In genomic region chr6:54680891-54681745, GRCm38 (mm10) we compare ENCODE assay signal across 8 mouse cellular contexts. TPM values are rescaled to one million over a fixed set of nuclear protein-coding genes. Genes with fewer than 3 reads are reported as not detected.
A peak's percentile ranks its signal among the peaks of the same experiment; 100 is the strongest.
DNase-seq lines count a peak whose midpoint lies in the region; ATAC-seq and TF ChIP-seq lines count a peak whose summit lies in the region.

TSS of gene Mturn (plus strand) at chr6:54681624.

- peak; percentile 97 for ATAC-seq in hindbrain, postnatal 0 days

- peak within 1 kb of the TSS; percentile 88 for H3K4me3 ChIP-seq in gastrocnemius, adult 2 months
- H3K4me3 ChIP-seq in hindbrain, postnatal 0 days (ENCODE audit: low read length), result peak within 1 kb of the TSS; percentile 95
- peak within 1 kb of the TSS; percentile 99 for H3K4me3 ChIP-seq in megakaryocyte, embryonic 14.5 days (replicated peaks)

- no peak for TF ChIP-seq CTCF in gastrocnemius, adult 2 months (IDR thresholded peaks at IDR 0.05)
- TF ChIP-seq CTCF in hindbrain, postnatal 0 days (IDR thresholded peaks at IDR 0.05; ENCODE audit: low read depth), result no peak

- H3K27ac ChIP-seq in gastrocnemius, adult 2 months, result peak within 1 kb of the TSS; percentile 90
- H3K27ac ChIP-seq in hindbrain, postnatal 0 days, result peak within 1 kb of the TSS; percentile 72

- no peaks in the 10 kb centered on the region for H3K27me3 ChIP-seq in hindbrain, postnatal 0 days (ENCODE audit: insufficient read depth, low read length)
- peaks cover 57% of the 10 kb centered on the region for H3K27me3 ChIP-seq in megakaryocyte, embryonic 14.5 days (replicated peaks)

- WGBS in hindbrain, postnatal 0 days, result 3% methylated on average over 47 of the region's 48 CpGs

- intact Hi-C loops in gastrocnemius, adult 2 months (cut with DNase I), result loop anchor here (1.0 kb wide), 1 partner anchor 86 kb away; the partner anchor contains the start of gene Plekha8

- no peaks in the 10 kb centered on the region for H3K9me3 ChIP-seq in hindbrain, postnatal 0 days (ENCODE audit: low read length)
- 0 out of 2 replicates have a peak, but pooled peaks cover 8% of the 10 kb centered on the region for H3K9me3 ChIP-seq in megakaryocyte, embryonic 14.5 days

- no peaks in the 10 kb centered on the region for H3K36me3 ChIP-seq in hindbrain, postnatal 0 days (ENCODE audit: insufficient read depth, low read length)
- no peaks in the 10 kb centered on the region for H3K36me3 ChIP-seq in megakaryocyte, embryonic 14.5 days (replicated peaks; ENCODE audit: low read length)

- H3K4me2 ChIP-seq in hindbrain, postnatal 0 days (ENCODE audit: low read depth, low read length), result peak within 1 kb of the TSS; percentile 89

- H3K9ac ChIP-seq in hindbrain, postnatal 0 days (replicated peaks; ENCODE audit: low read length), result peak within 1 kb of the TSS; percentile 84

- DNase-seq in WW6 (ENCODE audit: low read depth, low spot score), result peak; percentile 74
- peak; percentile 92 to 98 for DNase-seq in cerebellum, postnatal 4 days (ENCODE audit: low spot score in 2 of 2)
- DNase-seq in gastrocnemius, adult 2 months, result peak; percentile 100
- DNase-seq in hindbrain, postnatal 0 days (ENCODE audit: low spot score), result peak; percentile 96
- peak; percentile 94 to 96 for DNase-seq in left cerebral cortex, adult 8-10 months (ENCODE audit: low spot score in 2 of 2)
- DNase-seq in right cerebral cortex, postnatal 10 days (ENCODE audit: low spot score in 2 of 2), result peak; percentile 98 to 99
- peak; percentile 100 for DNase-seq in urinary bladder, postnatal 25 days (ENCODE audit: low spot score)

- no peaks in the 10 kb centered on the region; the same call in 1 of the 2 replicates for H3K4me1 ChIP-seq in hindbrain, postnatal 0 days (ENCODE audit: insufficient read depth, low read length)
- H3K4me1 ChIP-seq in megakaryocyte, embryonic 14.5 days, result peaks cover 44% of the 10 kb centered on the region

RNA-seq across cellular contexts. Expression of gene Mturn, which starts in this region (rescaled TPM):
- total RNA-seq in gastrocnemius, adult 2 months (2021), result 1 to 10 TPM; 6.3 to 9.8 TPM
- total RNA-seq in hindbrain, postnatal 0 days (2014; rRNA removed), result 148 TPM in 2 replicates
- 67.9 and 72.5 TPM in 2 replicates for polyA plus RNA-seq in hindbrain, postnatal 0 days (2015; fragmentation: Nextera tagmentation; extraction: Ambion mirVana)
- 10 to 100 TPM; 87.9 to 99.9 (median 93.6) TPM for total RNA-seq in left cerebral cortex, adult 8-10 months (2022)
- polyA plus RNA-seq in megakaryocyte, embryonic 14.5 days (2012; ENCODE audit: insufficient read depth, low replicate concordance), result 0.16 TPM in 1 of 2 replicates, not detected in the other

Comparison
In these comparisons a context has a peak if more than half of its experiments do, and no peak if none do; other contexts are left out.
1. Peak in every context shown above with its lines: DNase-seq, ATAC-seq, H3K4me3 ChIP-seq and H3K27ac ChIP-seq.
2. RNA of gene Mturn (total RNA-seq): 148 TPM in hindbrain, postnatal 0 days and 87.9 to 99.9 TPM in left cerebral cortex, adult 8-10 months; 6.3 to 9.8 TPM in gastrocnemius, adult 2 months; every median in the first group is over 4 times any median in the second.
3. RNA of gene Mturn (polyA plus RNA-seq): 67.9 to 72.5 TPM in hindbrain, postnatal 0 days; 0.16 TPM in megakaryocyte, embryonic 14.5 days; every median in the first group is over 10 times any median in the second.